Mouse (Mus musculus) heart, postnatal 0 days (tissue): ENCODE measurements at regions not wholly inside any gene's neighbourhood (a gene's known extent, or its start where the extent isn't known, plus 50 kb on each side); places are given as distances from the start of the nearest gene placed in this dataset.

Source experiments
- CTCF ChIP-seq: IDR thresholded peaks from 2 replicates; pipeline ENCODE4 v1.5.1; 2016; ENCODE audit warnings: antibody characterized with exemption, control low read depth, low read depth
- EP300 ChIP-seq: IDR thresholded peaks from 2 replicates; pipeline ENCODE4 v1.6.1; 2016; ENCODE audit warnings: antibody characterized with exemption, low read depth

- TF ChIP-seq CTCF, result no peak
- no peak for TF ChIP-seq EP300
These were observed 268.8 kb downstream of the Adgrg6 start for GRCm38 (mm10) chr10:14276631-14277030.
